Mouse (Mus musculus): Measurements from ENCODE around the gene Surf6. TPM values are rescaled to one million over a fixed set of nuclear protein-coding genes. Genes with fewer than 3 reads are reported as not detected.
"Not testable (repeated sequence)": the region's sequence is repeated elsewhere in the genome, so short reads cannot be mapped to it uniquely, and the experiment has no call there.

Surf6 gene
- polyA plus RNA-seq, 1 experiment from 2014 or later, result 14.8 TPM

GRCm38 (mm10) chr2:26895898-26896297 lies 6.8 kb downstream of the Surf6 start:
- Histone ChIP-seq H3K27ac (no peak overlapping the region), H3K27me3 (no peaks in the 10 kb centered on the region), H3K4me2 (no peak overlapping the region), H3K9ac (no peak overlapping the region), H3K36me3 (peaks cover 94% of the 10 kb centered on the region), H3K9me3 (replicated peaks) (no peaks in the 10 kb centered on the region), H3K4me1 (replicated peaks) (peaks cover 11% of the 10 kb centered on the region), H3K4me3 (replicated peaks) (no peak overlapping the region)
- DNase-seq, result no peak
- no peak for ATAC-seq (ENCODE audit: low read depth)
- WGBS (ENCODE audit: insufficient replicate concordance), result 71% methylated on average over 4 of the region's 4 CpGs

GRCm38 (mm10) chr2:26886170-26886569 lies 16.5 kb downstream of the Surf6 start:
- 77% methylated on average over 4 of the region's 4 CpGs for WGBS (ENCODE audit: insufficient replicate concordance)
- not testable (repeated sequence) for H3K9me3 ChIP-seq (replicated peaks); H3K4me1 ChIP-seq (replicated peaks); H3K4me2 ChIP-seq; ATAC-seq (ENCODE audit: low read depth); H3K9ac ChIP-seq; H3K27me3 ChIP-seq; H3K4me3 ChIP-seq (replicated peaks); H3K27ac ChIP-seq; DNase-seq
- peaks cover 30% of the 10 kb centered on the region for H3K36me3 ChIP-seq

DNA sequence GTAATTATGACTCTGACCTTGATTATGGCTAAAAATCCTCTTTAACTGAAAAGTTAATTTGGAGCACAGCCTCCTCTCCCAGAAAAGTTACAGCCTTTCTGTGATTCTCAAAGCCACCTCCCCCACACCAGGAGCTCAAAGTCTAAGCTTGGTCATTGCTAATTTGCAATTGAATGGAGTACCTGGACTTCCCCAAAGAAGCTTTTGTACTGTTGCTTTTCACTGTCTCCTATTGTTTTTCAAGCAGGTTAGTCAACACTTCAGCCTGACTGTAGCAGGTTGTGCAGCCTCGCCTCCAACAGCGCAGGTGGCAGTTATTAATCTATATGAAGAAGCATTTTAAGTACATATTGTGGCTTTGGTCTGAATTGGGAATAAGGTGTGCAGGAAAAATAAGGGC lies 17.1 kb downstream of the Surf6 start:
- not testable (repeated sequence) for H3K4me1 ChIP-seq (replicated peaks); H3K4me3 ChIP-seq (replicated peaks); ATAC-seq (ENCODE audit: low read depth); H3K9me3 ChIP-seq (replicated peaks); H3K9ac ChIP-seq; H3K27ac ChIP-seq; H3K4me2 ChIP-seq; H3K27me3 ChIP-seq; DNase-seq
- WGBS (ENCODE audit: insufficient replicate concordance), result 74% methylated on average over 2 of the region's 2 CpGs
- H3K36me3 ChIP-seq, result peaks cover 24% of the 10 kb centered on the region

DNA sequence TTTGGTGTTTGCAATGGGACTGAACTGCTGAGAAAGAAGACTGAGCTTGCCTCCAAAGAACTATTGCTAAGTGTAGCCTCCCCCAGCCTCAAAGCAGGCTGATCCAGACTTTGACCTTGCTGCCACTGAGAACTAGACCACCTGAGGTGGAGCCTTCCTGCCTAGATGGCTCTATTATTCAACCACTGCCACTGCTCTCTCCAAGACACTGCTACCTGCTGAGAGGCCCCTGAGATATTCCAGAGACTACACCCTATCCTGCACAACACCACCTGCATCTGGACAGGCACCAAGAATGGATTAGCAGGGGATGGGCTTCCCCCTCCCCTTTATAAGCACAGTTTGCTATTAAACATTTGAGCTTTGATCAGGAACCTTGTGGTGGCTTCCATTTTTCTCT lies 24.1 kb downstream of the Surf6 start:
- H3K4me2 ChIP-seq, result no peak overlapping the region
- DNase-seq (no peak), ATAC-seq (ENCODE audit: low read depth) (no peak)

DNA sequence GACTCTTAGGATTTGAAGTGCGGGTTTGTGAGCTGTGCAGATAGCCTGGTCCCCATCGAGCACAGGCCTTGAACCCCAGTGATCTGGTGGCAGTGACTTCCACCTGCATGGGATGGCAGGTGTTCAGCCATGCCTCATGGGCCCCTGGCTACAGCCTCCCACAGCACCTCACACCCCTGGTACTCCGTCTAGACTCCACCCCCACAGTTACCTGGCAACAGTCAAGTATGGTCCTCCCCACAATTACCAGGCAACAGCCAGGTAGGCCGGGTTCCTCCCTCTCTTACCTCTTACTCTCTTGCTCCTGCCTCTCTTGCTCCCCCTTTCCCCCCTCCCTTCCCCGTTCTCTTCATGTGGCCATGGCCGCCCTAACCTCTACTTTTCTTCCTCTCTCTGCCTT lies 32.0 kb downstream of the Surf6 start:
- no peaks in the 10 kb centered on the region for H3K4me1 ChIP-seq (replicated peaks)
- no peaks in the 10 kb centered on the region for H3K36me3 ChIP-seq
- no peak overlapping the region for H3K27ac ChIP-seq
- ATAC-seq (ENCODE audit: low read depth) (no peak), DNase-seq (no peak)
- H3K9me3 ChIP-seq (replicated peaks), result no peaks in the 10 kb centered on the region
- H3K27me3 ChIP-seq, result peaks cover 4% of the 10 kb centered on the region; the same call in 1 of the 2 replicates
- H3K9ac ChIP-seq, result no peak overlapping the region
- no peak overlapping the region for H3K4me3 ChIP-seq (replicated peaks)
- 37% methylated on average over 6 of the region's 6 CpGs for WGBS (ENCODE audit: insufficient replicate concordance)
- H3K4me2 ChIP-seq, result no peak overlapping the region

More for the DNA sequence above, 24.1 kb downstream of the Surf6 start:
- H3K27me3 ChIP-seq, result no peaks in the 10 kb centered on the region
- no peaks in the 10 kb centered on the region for H3K9me3 ChIP-seq (replicated peaks)
- H3K27ac ChIP-seq, result no peak overlapping the region
- no peaks in the 10 kb centered on the region for H3K4me1 ChIP-seq (replicated peaks)
- no peak overlapping the region for H3K9ac ChIP-seq
- no peak overlapping the region for H3K4me3 ChIP-seq (replicated peaks)
- H3K36me3 ChIP-seq, result no peaks in the 10 kb centered on the region

GRCm38 (mm10) chr2:26864879-26865278 lies 37.8 kb downstream of the Surf6 start, which contains the start of gene Abo:
Abo (minus strand) TSS chr2:26864979.
- Histone ChIP-seq H3K4me2 (no peak within 1 kb of the TSS), H3K27me3 (no peaks in the 10 kb centered on the region; the same call in 1 of the 2 replicates), H3K4me3 (replicated peaks) (no peak within 1 kb of the TSS), H3K9me3 (replicated peaks) (no peaks in the 10 kb centered on the region), H3K4me1 (replicated peaks) (no peaks in the 10 kb centered on the region), H3K9ac (no peak within 1 kb of the TSS), H3K36me3 (no peaks in the 10 kb centered on the region), H3K27ac (no peak within 1 kb of the TSS)
- DNase-seq (no peak), ATAC-seq (ENCODE audit: low read depth) (no peak)
- 47% methylated on average over 3 of the region's 3 CpGs for WGBS (ENCODE audit: insufficient replicate concordance)

DNA sequence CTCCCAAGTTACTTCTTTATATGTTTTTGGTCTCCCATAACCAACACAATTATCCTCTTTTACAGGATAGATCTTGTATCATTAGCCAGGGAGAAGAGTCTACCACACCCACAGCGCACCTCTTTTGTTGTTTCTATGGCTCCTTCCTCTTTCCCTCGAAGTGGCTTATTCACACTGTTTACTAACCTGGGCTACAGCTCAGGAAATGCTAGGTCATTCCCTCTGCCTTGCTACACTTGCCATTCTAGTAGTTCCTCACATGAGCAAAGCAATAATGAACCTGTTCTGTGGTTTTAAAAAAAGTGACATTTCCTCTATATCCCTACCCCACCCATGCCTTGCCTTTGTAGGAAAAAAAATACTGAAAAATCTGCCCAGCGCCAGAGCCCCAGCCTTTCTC lies 39.8 kb downstream of the Surf6 start:
- DNase-seq, result no peak
- H3K9me3 ChIP-seq (replicated peaks), result no peaks in the 10 kb centered on the region
- H3K9ac ChIP-seq, result no peak overlapping the region
- 42% methylated on average over 3 of the region's 3 CpGs for WGBS (ENCODE audit: insufficient replicate concordance)
- H3K4me3 ChIP-seq (replicated peaks), result no peak overlapping the region
- H3K4me1 ChIP-seq (replicated peaks), result no peaks in the 10 kb centered on the region
- H3K27ac ChIP-seq, result no peak overlapping the region
- no peaks in the 10 kb centered on the region for H3K36me3 ChIP-seq
- no peak for ATAC-seq (ENCODE audit: low read depth)
- no peak overlapping the region for H3K4me2 ChIP-seq
- no peaks in the 10 kb centered on the region; the same call in 1 of the 2 replicates for H3K27me3 ChIP-seq

DNA sequence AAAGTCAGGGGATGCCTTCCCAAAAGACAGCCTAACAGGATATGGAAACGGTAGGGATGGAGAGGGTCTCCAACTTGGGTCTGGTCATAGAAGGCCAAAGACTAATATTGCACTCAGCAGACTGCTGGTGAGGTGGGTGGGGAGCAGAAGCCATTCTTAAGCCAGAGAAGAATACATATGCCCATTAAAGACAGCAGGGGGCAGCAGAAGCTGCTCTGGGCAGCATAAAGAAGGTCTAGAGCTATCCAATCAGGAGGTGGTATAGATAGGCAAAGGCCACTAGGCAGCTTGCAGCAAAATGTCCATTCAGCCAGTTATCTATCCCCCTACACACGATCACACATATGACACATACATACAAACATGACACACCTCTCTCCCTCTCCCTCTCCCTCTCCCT lies 55.0 kb downstream of the Surf6 start:
- Histone ChIP-seq H3K27me3 (no peaks in the 10 kb centered on the region), H3K36me3 (no peaks in the 10 kb centered on the region), H3K4me2 (no peak overlapping the region), H3K9me3 (replicated peaks) (no peaks in the 10 kb centered on the region), H3K27ac (no peak overlapping the region), H3K4me1 (replicated peaks) (no peaks in the 10 kb centered on the region), H3K9ac (no peak overlapping the region), H3K4me3 (replicated peaks) (no peak overlapping the region)
- 25% methylated on average over 2 of the region's 2 CpGs for WGBS (ENCODE audit: insufficient replicate concordance)
- ATAC-seq (ENCODE audit: low read depth), result 0 out of 2 replicates have a peak, but pooled peaks have one; percentile 45
- peak; percentile 3 for DNase-seq

Other genes starting within 250 kb of the Surf6 start
- gene Lcn4, start 231.6 kb downstream of the Surf6 start, polyA plus RNA-seq (2015; fragmentation: Nextera tagmentation; extraction: Ambion mirVana), result not detected in 2 replicates
- gene Abo, start 37.9 kb downstream of the Surf6 start, polyA plus RNA-seq (2015; fragmentation: Nextera tagmentation; extraction: Ambion mirVana), result not detected in 2 replicates
- 24.6 and 25.9 TPM in 2 replicates for gene Med22, start 7.8 kb upstream of the Surf6 start, polyA plus RNA-seq (2015; fragmentation: Nextera tagmentation; extraction: Ambion mirVana)
- gene Rpl7a, start 7.9 kb upstream of the Surf6 start, polyA plus RNA-seq (2015; fragmentation: Nextera tagmentation; extraction: Ambion mirVana), result 557 and 577 TPM in 2 replicates
- gene Surf2, start 13.5 kb upstream of the Surf6 start, polyA plus RNA-seq (2015; fragmentation: Nextera tagmentation; extraction: Ambion mirVana), result 36.6 and 41.6 TPM in 2 replicates
- gene Surf1, start 13.7 kb upstream of the Surf6 start, polyA plus RNA-seq (2015; fragmentation: Nextera tagmentation; extraction: Ambion mirVana), result 39.7 and 43.6 TPM in 2 replicates
- 105 and 116 TPM in 2 replicates for gene Surf4, start 31.0 kb upstream of the Surf6 start, polyA plus RNA-seq (2015; fragmentation: Nextera tagmentation; extraction: Ambion mirVana)
- gene Stkld1, start 31.2 kb upstream of the Surf6 start, polyA plus RNA-seq (2015; fragmentation: Nextera tagmentation; extraction: Ambion mirVana), result 0.08 and 0.09 TPM in 2 replicates
- gene Rexo4, start 61.5 kb upstream of the Surf6 start, polyA plus RNA-seq (2015; fragmentation: Nextera tagmentation; extraction: Ambion mirVana), result 24.8 and 29.7 TPM in 2 replicates
- 1.0 and 1.2 TPM in 2 replicates for gene Adamts13, start 70.5 kb upstream of the Surf6 start, polyA plus RNA-seq (2015; fragmentation: Nextera tagmentation; extraction: Ambion mirVana)
- gene Cacfd1, start 107.0 kb upstream of the Surf6 start, polyA plus RNA-seq (2015; fragmentation: Nextera tagmentation; extraction: Ambion mirVana), result 12.6 and 13.4 TPM in 2 replicates
- gene Slc2a6, start 125.1 kb upstream of the Surf6 start, polyA plus RNA-seq (2015; fragmentation: Nextera tagmentation; extraction: Ambion mirVana), result 0.13 and 0.20 TPM in 2 replicates
- gene Mymk, start 169.3 kb upstream of the Surf6 start, polyA plus RNA-seq (2015; fragmentation: Nextera tagmentation; extraction: Ambion mirVana), result 0.70 and 0.83 TPM in 2 replicates
- 0.64 and 0.65 TPM in 2 replicates for gene Adamtsl2, start 176.5 kb upstream of the Surf6 start, polyA plus RNA-seq (2015; fragmentation: Nextera tagmentation; extraction: Ambion mirVana)
- 0.03 TPM in 1 of 2 replicates, not detected in the other for gene Fam163b, start 239.6 kb upstream of the Surf6 start, polyA plus RNA-seq (2015; fragmentation: Nextera tagmentation; extraction: Ambion mirVana)